Mouse (Mus musculus) heart, adult 2 months (tissue): ENCODE data around the gene Camk1d.

ENCODE experiments used
- CTCF ChIP-seq: fragments of 200-600 bp; IDR thresholded peaks from 2 replicates; pipeline ENCODE4 v1.8.1; 2022; ENCODE audit warnings: antibody characterized with exemption, mild to moderate bottlenecking, moderate library complexity
- EP300 ChIP-seq: fragments of 200-500 bp; IDR thresholded peaks from 2 replicates; pipeline ENCODE4 v1.6.1; 2011; ENCODE audit warnings: low read depth, low read length, control low read depth; ENCODE audit not compliant: insufficient read depth
- POLR2A ChIP-seq: fragments of 200-500 bp; IDR thresholded peaks from 2 replicates; pipeline ENCODE4 v1.6.1; 2011; ENCODE audit warnings: mild to moderate bottlenecking, low read depth, low read length, control low read depth; ENCODE audit not compliant: insufficient read depth

GRCm38 (mm10) chr2:5607920-5608841, 106.1 kb downstream of the Camk1d start:
- TF ChIP-seq CTCF (no peak), EP300 (no peak), POLR2A (no peak)
